Mouse (Mus musculus) urinary bladder, postnatal 36 days (tissue): ENCODE data around the gene Dnajb8.
A peak's percentile ranks its signal among the peaks of the same experiment; 100 is the strongest.

ENCODE experiments used
- DNase-seq, 2 experiments: peaks; one replicate each; pipeline ENCODE4 v3.0.0; 2022; ENCODE audit warnings: low spot score in 2 of 2, mixed read lengths in 1 of 2

The Dnajb8 gene

GRCm38 (mm10) chr6:88278141-88278540 is 56.1 kb downstream of the Dnajb8 start:
- DNase-seq, result no peak

DNA sequence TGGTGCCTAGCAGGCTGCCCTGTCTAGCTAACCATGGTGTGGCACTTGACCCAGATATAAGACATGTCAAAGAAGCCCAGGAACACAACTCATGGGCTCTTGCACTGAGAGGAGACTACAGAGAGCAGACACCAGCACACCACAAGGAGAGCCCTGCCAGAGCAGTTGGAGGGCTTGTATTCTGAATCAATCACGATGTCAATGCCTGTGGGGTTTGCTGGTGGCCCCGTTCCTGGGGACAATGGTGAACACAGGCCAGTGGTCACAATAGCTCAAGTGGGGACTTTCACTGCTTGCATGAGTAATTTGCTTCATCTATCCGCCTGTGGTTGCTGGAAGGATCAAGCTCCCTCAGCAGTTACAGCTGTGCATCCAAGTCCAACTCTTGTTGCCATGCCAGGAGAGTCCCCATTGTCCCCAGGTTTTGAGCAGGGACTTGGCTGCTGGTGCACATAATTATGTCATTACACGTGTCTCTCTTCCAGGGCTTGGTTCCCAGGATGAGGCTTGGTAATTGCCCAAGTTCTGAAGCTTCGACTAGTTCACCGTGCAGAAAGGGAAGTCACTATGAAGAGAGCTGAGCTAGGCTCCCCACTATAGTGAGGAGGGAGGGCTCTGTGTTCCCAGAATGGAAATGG is 68.2 kb downstream of the Dnajb8 start:
- peak in 1 of 2 experiments; percentile 20 for DNase-seq

DNA sequence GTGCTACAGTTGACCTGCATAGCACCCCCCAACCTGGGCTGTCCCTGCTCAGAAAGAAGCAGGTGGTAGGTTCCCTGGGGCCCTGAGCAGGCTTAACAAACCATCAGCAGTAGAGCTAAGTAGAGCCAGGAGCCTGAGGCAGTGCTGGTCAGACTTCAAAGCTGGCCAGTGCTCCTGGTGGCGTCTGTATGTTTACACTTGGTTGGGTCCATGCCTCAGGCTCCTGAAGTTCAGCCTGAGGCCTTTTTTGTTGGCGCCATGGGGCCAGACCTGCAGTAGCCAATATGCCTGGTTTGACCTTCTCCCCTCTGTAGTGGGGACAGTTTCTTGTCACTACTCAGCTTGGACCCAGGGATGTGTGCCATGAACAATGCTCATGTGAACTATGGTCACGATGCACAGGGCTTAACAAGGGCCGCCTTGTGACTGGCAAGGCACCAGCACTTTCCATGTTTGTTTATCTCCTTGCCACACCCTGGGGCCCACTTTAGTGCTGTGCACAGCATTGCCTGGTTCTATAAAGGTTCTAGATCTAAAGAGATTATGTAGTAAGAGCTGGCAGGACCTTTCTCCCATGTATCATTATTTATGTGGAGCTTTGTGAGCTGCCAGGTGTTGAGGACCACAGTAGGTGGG is 70.3 kb downstream of the Dnajb8 start:
- peak; percentile 11 to 25 for DNase-seq

GRCm38 (mm10) chr6:88299491-88299890 is 77.4 kb downstream of the Dnajb8 start:
- DNase-seq, result no peak

GRCm38 (mm10) chr6:88301234-88301633 is 79.2 kb downstream of the Dnajb8 start:
- no peak for DNase-seq
